Mouse (Mus musculus): Measurements from ENCODE around the gene Krtap24-1. TPM values are rescaled to one million over a fixed set of nuclear protein-coding genes. Genes with fewer than 3 reads are reported as not detected.

The Krtap24-1 gene
- polyA plus RNA-seq, 1 experiment from 2014 or later: not detected

GRCm38 (mm10) chr16:88602464-88602863 is 9.6 kb downstream of the Krtap24-1 start:
- WGBS (ENCODE audit: insufficient replicate concordance): 63% methylated on average over 1 of the region's 1 CpGs
- Histone ChIP-seq H3K4me3 (no peak overlapping the region), H3K9me3 (replicated peaks) (no peaks in the 10 kb centered on the region), H3K9ac (no peak overlapping the region), H3K4me1 (no peaks in the 10 kb centered on the region), H3K4me2 (no peak overlapping the region), H3K27me3 (replicated peaks) (no peaks in the 10 kb centered on the region), H3K27ac (no peak overlapping the region), H3K36me3 (no peaks in the 10 kb centered on the region)
- no peak for ATAC-seq

- Histone ChIP-seq H3K27me3 (replicated peaks) (no peaks in the 10 kb centered on the region), H3K4me2 (no peak overlapping the region), H3K4me1 (no peaks in the 10 kb centered on the region), H3K4me3 (no peak overlapping the region), H3K36me3 (no peaks in the 10 kb centered on the region), H3K9me3 (replicated peaks) (no peaks in the 10 kb centered on the region), H3K9ac (no peak overlapping the region), H3K27ac (no peak overlapping the region)
- no peak for ATAC-seq
- WGBS (ENCODE audit: insufficient replicate concordance): 65% methylated on average over 8 of the region's 8 CpGs
Measured at GRCm38 (mm10) chr16:88600303-88600702, 11.8 kb downstream of the Krtap24-1 start.

GRCm38 (mm10) chr16:88599504-88600237 is 12.4 kb downstream of the Krtap24-1 start:
- Histone ChIP-seq H3K4me3 (no peak overlapping the region), H3K36me3 (no peaks in the 10 kb centered on the region), H3K27me3 (replicated peaks) (no peaks in the 10 kb centered on the region), H3K9me3 (replicated peaks) (no peaks in the 10 kb centered on the region), H3K4me1 (no peaks in the 10 kb centered on the region), H3K9ac (no peak overlapping the region), H3K27ac (no peak overlapping the region), H3K4me2 (no peak overlapping the region)
- 49% methylated on average over 16 of the region's 16 CpGs for WGBS (ENCODE audit: insufficient replicate concordance)
- ATAC-seq: no peak

GRCm38 (mm10) chr16:88592758-88593157 is 19.3 kb downstream of the Krtap24-1 start:
- ATAC-seq: no peak
- H3K36me3 ChIP-seq: no peaks in the 10 kb centered on the region
- H3K9ac ChIP-seq: no peak overlapping the region
- no peaks in the 10 kb centered on the region for H3K27me3 ChIP-seq (replicated peaks)
- no peak overlapping the region for H3K4me2 ChIP-seq
- H3K4me1 ChIP-seq: no peaks in the 10 kb centered on the region
- no peak overlapping the region for H3K27ac ChIP-seq
- no peaks in the 10 kb centered on the region for H3K9me3 ChIP-seq (replicated peaks)
- H3K4me3 ChIP-seq: no peak overlapping the region

GRCm38 (mm10) chr16:88583338-88583737 is 28.7 kb downstream of the Krtap24-1 start:
- 72% methylated on average over 9 of the region's 9 CpGs for WGBS (ENCODE audit: insufficient replicate concordance)
- no peak overlapping the region for H3K27ac ChIP-seq
- no peaks in the 10 kb centered on the region for H3K9me3 ChIP-seq (replicated peaks)
- H3K4me3 ChIP-seq: no peak overlapping the region
- no peak for ATAC-seq
- no peak overlapping the region for H3K9ac ChIP-seq
- H3K36me3 ChIP-seq: no peaks in the 10 kb centered on the region
- no peaks in the 10 kb centered on the region for H3K4me1 ChIP-seq
- H3K4me2 ChIP-seq: no peak overlapping the region
- no peaks in the 10 kb centered on the region for H3K27me3 ChIP-seq (replicated peaks)

- no peaks in the 10 kb centered on the region for H3K27me3 ChIP-seq (replicated peaks)
- 63% methylated on average over 4 of the region's 4 CpGs for WGBS (ENCODE audit: insufficient replicate concordance)
- H3K9ac ChIP-seq: no peak overlapping the region
- no peak overlapping the region for H3K4me3 ChIP-seq
- H3K4me1 ChIP-seq: no peaks in the 10 kb centered on the region
- H3K27ac ChIP-seq: no peak overlapping the region
- no peaks in the 10 kb centered on the region for H3K36me3 ChIP-seq
- no peak for ATAC-seq
- no peaks in the 10 kb centered on the region for H3K9me3 ChIP-seq (replicated peaks)
- H3K4me2 ChIP-seq: no peak overlapping the region
Measured at GRCm38 (mm10) chr16:88575885-88576679, 36.0 kb downstream of the Krtap24-1 start.

- Histone ChIP-seq H3K9me3 (replicated peaks) (no peaks in the 10 kb centered on the region), H3K9ac (no peak overlapping the region), H3K36me3 (no peaks in the 10 kb centered on the region), H3K27me3 (replicated peaks) (no peaks in the 10 kb centered on the region), H3K27ac (no peak overlapping the region), H3K4me1 (no peaks in the 10 kb centered on the region), H3K4me3 (no peak overlapping the region), H3K4me2 (no peak overlapping the region)
- no peak for ATAC-seq
- WGBS (ENCODE audit: insufficient replicate concordance): 72% methylated on average over 5 of the region's 5 CpGs
Measured at GRCm38 (mm10) chr16:88572904-88573404, 39.1 kb downstream of the Krtap24-1 start.

- H3K9ac ChIP-seq: no peak overlapping the region
- H3K4me1 ChIP-seq: no peaks in the 10 kb centered on the region
- H3K36me3 ChIP-seq: no peaks in the 10 kb centered on the region
- ATAC-seq: no peak
- no peaks in the 10 kb centered on the region for H3K9me3 ChIP-seq (replicated peaks)
- H3K27ac ChIP-seq: no peak overlapping the region
- H3K27me3 ChIP-seq (replicated peaks): no peaks in the 10 kb centered on the region
- H3K4me2 ChIP-seq: no peak overlapping the region
- H3K4me3 ChIP-seq: no peak overlapping the region
Measured at GRCm38 (mm10) chr16:88570136-88570535, 41.9 kb downstream of the Krtap24-1 start.

GRCm38 (mm10) chr16:88569732-88570131 is 42.3 kb downstream of the Krtap24-1 start:
- Histone ChIP-seq H3K27me3 (replicated peaks) (no peaks in the 10 kb centered on the region), H3K27ac (no peak overlapping the region), H3K4me2 (no peak overlapping the region), H3K9me3 (replicated peaks) (no peaks in the 10 kb centered on the region), H3K4me3 (no peak overlapping the region), H3K9ac (no peak overlapping the region), H3K36me3 (no peaks in the 10 kb centered on the region), H3K4me1 (no peaks in the 10 kb centered on the region)
- 81% methylated on average over 3 of the region's 3 CpGs for WGBS (ENCODE audit: insufficient replicate concordance)
- no peak for ATAC-seq

GRCm38 (mm10) chr16:88569096-88569495 is 43.0 kb downstream of the Krtap24-1 start:
- ATAC-seq: no peak
- Histone ChIP-seq H3K4me1 (no peaks in the 10 kb centered on the region), H3K36me3 (no peaks in the 10 kb centered on the region), H3K9ac (no peak overlapping the region), H3K4me2 (no peak overlapping the region), H3K27ac (no peak overlapping the region), H3K4me3 (no peak overlapping the region), H3K9me3 (replicated peaks) (no peaks in the 10 kb centered on the region), H3K27me3 (replicated peaks) (no peaks in the 10 kb centered on the region)
- 76% methylated on average over 1 of the region's 1 CpGs for WGBS (ENCODE audit: insufficient replicate concordance)

- no peak within 1 kb of the TSS for H3K27ac ChIP-seq
- H3K4me1 ChIP-seq: no peaks in the 10 kb centered on the region
- H3K4me2 ChIP-seq: no peak within 1 kb of the TSS
- 66% methylated on average over 6 of the region's 6 CpGs for WGBS (ENCODE audit: insufficient replicate concordance)
- ATAC-seq: no peak
- 0 out of 2 replicates have a peak, but pooled peaks cover 4% of the 10 kb centered on the region for H3K9me3 ChIP-seq (replicated peaks)
- H3K36me3 ChIP-seq: no peaks in the 10 kb centered on the region
- no peaks in the 10 kb centered on the region for H3K27me3 ChIP-seq (replicated peaks)
- H3K4me3 ChIP-seq: no peak within 1 kb of the TSS
- H3K9ac ChIP-seq: no peak within 1 kb of the TSS
Measured at GRCm38 (mm10) chr16:88563045-88563913, 48.8 kb downstream of the Krtap24-1 start, which contains the start of gene Cldn8. TSS of gene Cldn8 (minus strand) at chr16:88563183.

All from liver, embryonic 12.5 days (tissue).